Mouse (Mus musculus) hematopoietic stem cell, adult 5-6 weeks (primary cell): ENCODE measurements at regions not wholly inside any gene's neighbourhood (a gene's known extent, or its start where the extent isn't known, plus 50 kb on each side); places are given as distances from the start of the nearest gene placed in this dataset.

Experiments used
- ATAC-seq, 2 experiments: fragments of 125-278 bp in 1 of 2; replicated peaks in 1 of 2; 2 replicates each; pipeline ENCODE4 v1.8.0; 2016 to 2017; ENCODE audit warnings: inconsistent platforms in 2 of 2, mild to moderate bottlenecking in 2 of 2, moderate number of reproducible peaks in 2 of 2, low read depth in 1 of 2, moderate TSS enrichment in 1 of 2; ENCODE audit not compliant: low FRiP score in 2 of 2, poor library complexity in 2 of 2, severe bottlenecking in 2 of 2, insufficient read depth in 1 of 2, low TSS enrichment in 1 of 2

- peak; percentile 83 to 91 for ATAC-seq
Observed at GRCm38 (mm10) chr5:43037592-43037991, 195.4 kb upstream of the Cpeb2 start.

GRCm38 (mm10) chr5:43039525-43039924, 193.4 kb upstream of the Cpeb2 start:
- ATAC-seq = no peak

DNA sequence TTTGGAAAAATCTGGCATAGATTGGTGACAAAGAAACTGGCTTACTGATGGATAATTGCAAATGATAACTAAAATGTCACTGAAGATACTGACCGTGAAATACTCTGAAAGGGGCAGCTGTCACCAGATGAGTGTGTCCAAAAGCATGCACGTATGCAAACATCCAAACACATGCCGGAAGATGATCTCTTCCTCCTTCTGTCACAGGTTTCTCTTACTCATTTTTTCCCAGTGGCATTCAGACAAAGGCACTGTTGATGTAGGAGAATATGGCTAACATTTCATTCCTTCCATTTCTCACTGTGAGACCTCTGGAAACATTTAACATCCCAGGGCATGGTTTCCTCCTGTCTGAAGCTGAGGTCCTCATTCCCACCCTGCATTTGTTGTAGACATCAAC, 190.4 kb upstream of the Cpeb2 start:
- no peak for ATAC-seq

- ATAC-seq = peak; percentile 69 to 74; a peak in 3 of 4 replicates
Observed at GRCm38 (mm10) chr5:43045860-43046259, 187.1 kb upstream of the Cpeb2 start.

DNA sequence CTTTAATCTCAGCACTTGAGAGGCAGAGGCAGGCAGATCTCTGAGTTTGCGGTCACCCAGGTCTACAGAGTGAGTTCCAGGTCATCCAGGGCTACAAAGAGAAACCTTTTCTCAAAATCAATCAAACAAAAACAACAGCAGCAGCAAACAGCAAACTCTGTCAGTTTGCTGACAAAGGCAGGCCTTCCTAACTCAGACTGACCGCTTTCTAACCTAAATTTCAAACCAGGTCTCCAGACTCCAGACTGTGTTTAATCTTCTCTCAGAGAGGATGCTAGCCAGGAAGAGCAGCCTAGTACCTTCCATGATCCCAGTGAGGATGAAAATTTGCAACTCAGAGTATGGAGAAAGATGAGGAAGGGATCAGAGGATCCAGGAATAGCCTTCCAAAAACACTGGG, 185.7 kb upstream of the Cpeb2 start:
- ATAC-seq = no peak

- peak; percentile 50 to 68; a peak in 3 of 4 replicates for ATAC-seq
Observed at GRCm38 (mm10) chr5:43048196-43049050, 184.5 kb upstream of the Cpeb2 start.

DNA sequence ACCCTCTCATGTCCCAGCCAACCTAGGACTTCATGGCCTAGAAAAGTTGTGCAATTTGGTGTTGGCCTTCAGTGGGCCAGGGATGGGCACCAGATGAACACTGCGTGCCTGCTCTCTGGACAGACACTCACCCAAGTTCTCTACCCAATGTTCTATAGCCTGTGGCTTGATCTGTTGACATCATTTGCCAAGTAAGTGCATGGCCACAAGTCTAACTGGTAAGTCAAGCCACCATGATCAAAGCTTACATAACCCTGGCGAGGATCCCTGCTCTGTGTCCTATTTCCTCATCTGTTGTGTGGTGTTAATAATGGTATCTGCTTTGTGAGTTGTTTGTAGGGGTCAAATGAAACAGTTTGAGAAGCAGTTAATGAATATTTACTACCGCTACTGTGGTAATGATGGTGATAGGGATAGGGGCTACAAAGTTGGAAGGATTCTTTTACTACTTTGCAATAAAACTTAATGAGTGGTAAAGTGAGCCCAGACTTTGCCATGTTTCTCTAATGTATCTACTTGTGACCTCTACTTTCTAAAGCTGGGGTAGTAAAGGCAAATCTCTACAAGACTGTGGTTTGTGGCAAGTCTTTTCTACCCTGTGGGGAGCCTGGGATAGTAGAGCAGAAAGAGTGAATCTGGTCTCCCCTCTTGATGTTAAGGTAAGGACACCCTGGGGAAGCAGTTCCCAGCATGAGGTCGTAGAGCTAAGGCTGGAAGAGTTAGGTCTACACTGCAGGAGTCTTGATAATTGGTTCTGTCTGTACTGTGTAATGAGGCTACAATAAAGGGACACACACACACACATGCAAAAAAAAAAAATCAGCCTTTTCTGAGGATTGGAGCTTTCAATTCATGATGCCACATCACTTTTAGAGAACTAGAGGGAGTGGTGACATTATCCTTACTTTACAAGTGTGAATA, 183.3 kb upstream of the Cpeb2 start:
- ATAC-seq = no peak

GRCm38 (mm10) chr5:43050961-43051517, 181.9 kb upstream of the Cpeb2 start:
- ATAC-seq = peak in 1 of 2 experiments; percentile 40; a peak in 1 of 4 replicates

GRCm38 (mm10) chr5:43052668-43053067, 180.3 kb upstream of the Cpeb2 start:
- ATAC-seq = no peak

DNA sequence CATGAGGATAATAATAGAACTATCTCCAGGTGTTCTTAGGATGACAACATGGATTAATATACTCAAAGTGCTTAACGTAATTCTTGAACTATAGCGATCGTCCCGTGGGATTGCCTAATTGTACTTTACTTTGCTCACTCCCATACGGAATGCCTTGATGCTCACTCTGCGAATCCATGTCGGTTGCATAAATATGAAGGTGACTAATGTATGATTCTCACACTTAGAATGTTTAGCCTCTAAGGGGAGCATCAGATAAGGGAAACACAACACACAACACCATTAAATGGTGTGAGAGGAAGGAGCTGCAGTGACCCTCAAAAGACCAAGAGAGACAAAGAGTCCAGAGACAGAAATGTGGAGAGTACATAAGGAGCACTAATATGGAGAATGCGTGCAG, 178.4 kb upstream of the Cpeb2 start:
- no peak for ATAC-seq

- no peak for ATAC-seq
Observed at GRCm38 (mm10) chr5:43055111-43055710, 177.8 kb upstream of the Cpeb2 start.

DNA sequence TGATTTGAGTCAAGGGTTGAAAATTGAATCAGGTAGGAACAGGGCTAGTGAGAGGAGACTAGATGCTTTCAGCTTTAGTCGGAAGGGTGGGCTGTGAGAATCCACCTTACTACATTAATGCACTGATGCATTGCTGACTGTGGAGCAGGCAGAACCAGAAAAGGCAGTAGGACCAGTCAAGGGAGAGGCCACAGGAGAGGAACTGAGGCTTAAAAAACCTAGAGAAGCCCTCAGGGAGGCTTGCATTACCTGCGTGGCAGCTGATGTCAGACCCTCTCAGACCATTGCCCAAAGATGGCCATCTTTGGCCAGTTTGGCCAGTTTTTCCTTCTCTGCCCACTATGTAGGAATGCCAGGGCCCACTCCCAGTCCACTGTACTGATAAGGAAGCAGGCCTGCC, 176.5 kb upstream of the Cpeb2 start:
- no peak for ATAC-seq

- no peak for ATAC-seq
Observed at GRCm38 (mm10) chr5:43061243-43061642, 171.7 kb upstream of the Cpeb2 start.

DNA sequence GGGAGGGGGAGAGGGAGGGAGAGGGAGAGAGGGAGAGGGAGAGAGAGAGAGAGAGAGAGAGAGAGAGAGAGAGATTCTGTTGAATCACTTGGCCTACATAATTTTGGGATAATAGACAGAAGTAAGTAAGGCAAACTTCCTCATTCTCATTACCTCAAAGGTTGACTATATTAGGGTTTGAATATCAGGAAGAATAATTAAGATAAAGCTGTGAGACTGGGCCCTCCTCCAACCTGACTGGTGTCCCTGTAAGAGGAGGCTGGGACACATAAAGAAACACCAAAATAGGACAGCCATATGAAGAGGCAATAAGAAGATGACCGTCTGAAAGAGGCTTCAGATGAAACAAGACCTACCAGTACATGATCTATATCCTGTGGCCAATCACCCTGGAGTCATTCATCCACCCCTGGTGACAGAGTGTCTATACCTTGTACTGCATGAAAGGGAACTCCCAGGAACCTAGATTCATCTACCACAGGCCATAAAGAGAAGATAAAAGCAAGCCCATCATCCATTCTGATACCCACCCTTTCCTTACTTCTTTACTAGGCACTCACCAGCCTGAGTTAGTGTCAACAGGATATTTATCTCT, 171.1 kb upstream of the Cpeb2 start:
- ATAC-seq = no peak

DNA sequence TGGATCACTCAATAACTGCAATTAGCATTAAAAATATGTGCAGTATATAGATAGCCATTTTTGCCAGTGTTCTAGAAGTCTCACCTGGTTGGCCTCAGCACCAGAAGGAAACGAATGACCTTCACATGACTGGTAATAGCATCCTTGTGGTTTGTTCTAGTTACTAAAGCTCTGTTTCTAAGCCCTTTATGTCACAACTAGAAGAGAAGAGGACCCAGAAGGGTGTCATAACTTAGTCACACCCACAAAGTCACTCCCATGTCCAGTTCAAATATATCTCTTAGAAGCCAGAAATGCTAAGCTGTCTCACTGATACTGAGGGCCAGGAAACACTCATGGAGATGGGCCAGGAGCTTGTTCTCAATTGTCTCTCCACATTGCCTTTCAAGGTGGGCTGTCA, 170.5 kb upstream of the Cpeb2 start:
- no peak; a peak in 2 of 4 replicates for ATAC-seq

- no peak for ATAC-seq
Observed at GRCm38 (mm10) chr5:43063386-43063785, 169.6 kb upstream of the Cpeb2 start.

- ATAC-seq = no peak
Observed at GRCm38 (mm10) chr5:43071541-43071940, 161.4 kb upstream of the Cpeb2 start.
